Mouse (Mus musculus) frontal cortex, adult 2 months (tissue): ENCODE data around the gene Spata21. TPM values are rescaled to one million over a fixed set of nuclear protein-coding genes. Genes with fewer than 3 reads are reported as not detected.

Source experiments
- DNase-seq, 2 experiments: peaks; one replicate each; pipeline ENCODE4 v3.0.0; 2022; ENCODE audit warnings: low spot score in 1 of 2; ENCODE audit errors: extremely low spot score in 1 of 2
- polyA plus RNA-seq: library from polyadenylated mRNA; depleted of rRNA; stranded (reverse); fragments of >200 nt; gene quantifications from 2 replicates; pipeline ENCODE4 v1.2.3, GENCODE M21; 2012; rRNA removed

Gene Spata21
- polyA plus RNA-seq = 0.36 and 0.50 TPM in 2 replicates

DNA sequence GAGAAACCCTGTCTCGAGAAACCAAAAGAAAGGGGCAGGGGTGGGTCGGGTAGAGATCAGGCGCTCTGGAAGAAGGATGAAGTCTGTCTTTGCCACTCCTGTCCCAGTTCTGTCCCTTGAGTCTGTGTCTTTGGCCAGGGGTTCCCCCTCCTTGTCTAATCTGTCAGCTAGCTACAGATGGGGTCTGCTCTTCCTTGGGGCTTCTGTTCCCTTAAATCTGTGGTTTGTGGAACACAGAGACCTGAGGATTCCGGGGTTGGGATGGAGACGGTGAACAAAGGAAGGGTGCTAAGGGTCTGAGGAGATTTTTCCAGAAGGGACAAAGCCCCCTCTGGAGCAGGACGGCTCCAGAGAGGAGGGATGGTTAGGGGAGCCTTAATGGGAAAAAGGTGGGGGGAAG is at the start of gene Spata21:
TSS of gene Spata21 (plus strand) at position 301 of the 400 bp plus-strand sequence.
- no peak for DNase-seq

DNA sequence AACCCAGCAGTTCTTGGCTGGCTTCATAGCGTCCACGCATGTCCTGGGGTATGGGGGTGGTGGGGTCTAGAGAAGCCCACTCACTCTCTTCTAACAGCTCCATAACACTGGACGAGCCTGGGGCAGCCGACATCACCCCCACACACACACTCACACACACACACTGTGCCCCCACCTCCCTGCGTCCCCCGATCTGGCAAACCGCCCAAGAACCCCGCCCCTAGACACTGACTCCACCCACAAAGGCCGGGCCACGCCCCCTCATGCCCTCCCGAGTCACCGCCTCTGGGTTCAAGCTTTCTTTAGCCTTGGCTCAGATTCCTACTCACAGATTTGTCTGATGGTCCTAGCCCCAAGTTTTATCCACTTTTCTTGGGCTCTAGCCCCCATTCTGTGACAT is 47.0 kb upstream of the Spata21 start:
- no peak for DNase-seq

DNA sequence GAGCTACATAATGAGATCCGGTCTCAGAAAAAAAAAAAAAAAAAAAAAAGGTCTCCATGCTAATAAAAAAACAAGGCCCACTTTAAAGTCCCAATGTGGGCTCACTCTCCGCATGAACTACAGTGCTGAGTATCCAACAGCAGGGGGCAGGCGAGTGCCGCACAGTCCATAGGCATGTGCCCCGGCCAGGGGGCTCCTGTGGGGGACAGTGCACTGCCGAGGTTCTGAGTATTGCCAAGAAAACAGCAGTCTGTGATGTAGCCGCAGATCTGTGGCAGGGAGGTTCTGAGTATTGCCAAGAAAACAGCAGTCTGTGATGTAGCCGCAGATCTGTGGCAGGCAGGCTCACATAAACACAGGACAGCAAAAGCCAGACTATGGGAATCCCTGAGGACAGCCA is 43.3 kb upstream of the Spata21 start:
- peak in 1 of 2 experiments; percentile 66 for DNase-seq

DNA sequence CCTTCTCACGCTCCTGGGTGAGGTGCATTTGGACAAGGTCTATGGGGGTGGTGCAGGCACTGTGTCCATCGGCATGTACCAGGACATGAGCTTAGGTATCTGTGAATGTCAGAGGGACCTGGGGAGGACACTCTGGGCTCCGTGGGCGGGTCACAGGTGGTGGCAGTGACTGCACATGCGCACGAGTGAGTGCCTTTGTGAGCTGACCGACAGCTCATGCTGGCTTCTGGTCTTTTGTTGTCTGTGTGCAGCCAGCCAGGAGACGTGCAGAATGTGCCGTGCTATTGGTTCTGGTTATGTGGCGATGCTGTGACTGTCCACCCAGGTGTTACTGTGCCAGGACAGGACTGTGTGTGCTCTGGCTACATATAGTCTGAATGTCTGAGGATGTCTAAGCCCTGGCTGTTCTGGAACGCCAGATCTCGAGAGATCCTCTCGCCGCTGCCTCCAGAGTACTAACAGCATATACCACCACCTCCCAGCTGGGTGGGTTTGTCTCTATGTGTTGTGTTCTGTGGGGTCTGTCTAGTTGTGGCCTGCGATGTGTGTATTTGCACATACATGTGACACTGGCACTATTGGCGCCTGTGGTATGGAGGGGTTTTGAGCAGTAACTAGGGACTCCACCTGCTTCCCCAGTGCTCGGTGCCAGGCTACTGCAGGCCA is 39.2 kb upstream of the Spata21 start:
- DNase-seq = no peak

DNA sequence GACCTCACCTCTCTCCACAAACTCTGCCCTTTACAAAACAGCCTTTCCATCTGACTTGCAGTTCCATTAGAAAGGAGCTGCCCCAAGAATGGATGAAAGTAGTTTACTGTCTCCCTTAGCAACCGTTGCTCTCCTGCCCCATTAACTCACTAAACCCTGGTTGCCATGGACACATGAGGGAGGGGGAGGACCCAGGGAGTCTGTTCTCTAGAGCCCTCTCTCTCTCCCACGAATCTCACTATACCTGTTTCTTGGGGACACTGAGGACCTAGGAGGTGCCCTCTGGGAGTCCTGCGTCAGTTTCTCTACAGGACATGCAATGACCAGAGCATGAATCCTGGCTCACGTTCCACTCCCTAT is 38.7 kb upstream of the Spata21 start:
- DNase-seq = peak in 1 of 2 experiments; percentile 71

DNA sequence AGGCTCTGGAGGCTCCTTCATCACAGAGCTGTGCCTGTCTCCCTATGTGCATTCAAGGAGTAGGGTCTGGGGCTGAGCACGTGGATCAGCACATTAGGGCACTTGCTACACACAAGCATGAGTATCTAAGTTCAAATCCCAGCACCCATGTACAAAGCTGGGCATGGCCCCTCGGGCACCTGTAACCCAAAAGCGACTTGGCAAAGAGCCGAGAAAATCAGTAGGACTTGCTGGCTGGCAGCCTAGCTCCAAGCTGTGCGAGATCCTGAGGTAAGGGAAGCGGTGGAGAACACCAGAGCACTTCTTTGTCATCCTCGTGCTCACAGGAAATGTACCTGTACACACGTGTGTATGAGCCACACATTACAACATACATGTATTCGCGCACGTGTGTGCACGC is 35.7 kb upstream of the Spata21 start:
- no peak for DNase-seq

DNA sequence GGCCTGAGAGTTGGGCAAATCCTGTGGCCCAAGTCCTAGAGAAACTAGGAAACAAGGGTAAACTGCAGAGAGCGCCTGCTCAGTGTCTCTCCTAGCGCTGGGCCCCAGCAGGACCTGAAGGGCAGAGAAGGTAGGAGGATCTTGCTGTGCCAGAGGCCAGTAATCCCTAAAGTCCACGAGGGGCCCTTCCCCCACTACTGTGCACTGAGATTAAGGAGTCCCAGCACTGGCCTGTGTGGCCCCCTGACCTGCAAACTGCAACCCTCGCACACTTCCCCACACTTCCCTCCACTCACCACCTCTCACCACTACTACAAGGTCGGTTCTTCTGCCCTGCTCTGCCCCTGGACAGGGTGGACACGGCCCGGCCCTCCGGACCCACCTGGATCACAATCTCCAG is 35.0 kb upstream of the Spata21 start:
- no peak for DNase-seq

DNA sequence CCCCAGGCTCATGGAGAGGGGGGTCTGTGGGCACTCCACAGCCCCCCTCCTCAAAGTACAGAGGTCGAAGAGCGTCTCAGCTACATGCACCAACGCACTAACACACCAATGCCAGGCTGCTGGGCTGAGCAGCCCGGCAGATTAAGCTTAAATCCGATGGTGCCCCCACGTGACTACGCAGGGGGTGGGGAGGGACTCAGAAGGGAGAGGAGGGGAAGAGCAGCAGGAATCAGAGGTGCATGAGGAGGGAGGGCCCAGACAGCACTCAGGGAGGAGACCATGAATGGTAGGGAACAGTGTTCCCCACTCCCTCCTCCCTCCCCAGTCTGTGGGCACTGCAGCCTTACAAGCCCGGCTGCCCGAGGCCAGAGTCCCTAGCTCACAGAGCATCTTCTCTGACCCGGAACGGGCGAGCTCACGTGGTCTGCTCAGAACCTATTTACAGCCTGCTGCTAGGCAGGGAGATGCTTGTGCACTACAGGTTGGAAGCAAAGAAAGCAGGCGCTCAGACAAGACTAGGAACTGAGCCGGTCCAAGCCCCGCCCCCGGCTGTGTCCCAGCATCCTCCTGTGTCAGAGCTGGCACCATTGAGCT is 34.5 kb upstream of the Spata21 start:
- peak; percentile 78 to 83 for DNase-seq

DNA sequence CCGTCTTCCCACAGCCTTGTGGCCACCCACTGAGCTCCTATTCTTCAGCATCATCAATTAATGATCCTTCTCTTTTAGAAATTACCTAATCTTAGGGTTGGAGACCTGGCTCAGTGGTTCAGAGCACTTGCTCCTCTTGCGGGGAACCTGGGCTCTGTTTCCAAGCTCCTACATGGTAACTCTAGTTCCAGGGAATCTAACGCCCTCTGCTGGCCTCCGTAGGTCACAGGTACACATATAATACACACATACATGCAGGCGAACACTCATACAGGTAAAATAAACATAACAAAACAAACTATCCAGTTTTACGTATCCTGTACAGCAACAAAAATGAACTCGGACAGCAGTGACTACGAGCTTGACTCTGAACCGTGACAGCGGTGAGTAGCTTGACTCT is 31.2 kb upstream of the Spata21 start:
- DNase-seq = no peak

DNA sequence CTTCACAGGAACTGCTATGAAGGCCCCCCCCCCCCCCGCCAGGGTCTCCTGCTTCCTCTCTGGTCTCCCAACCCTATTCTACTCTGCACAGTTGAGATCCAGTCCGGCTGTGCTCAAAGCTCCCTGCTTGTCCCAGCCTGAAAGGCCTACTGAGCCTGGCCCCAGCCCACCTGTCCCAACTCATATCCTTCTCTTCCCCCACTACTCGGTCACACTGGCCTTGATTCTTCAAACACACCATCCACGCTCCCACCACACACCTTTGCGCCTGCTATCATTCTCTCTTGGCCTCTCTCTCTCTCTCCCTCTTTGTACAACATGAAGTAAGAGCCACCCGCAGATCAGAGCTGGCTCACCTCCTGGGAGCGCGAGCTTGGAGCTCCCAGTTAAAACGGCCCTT is 29.3 kb upstream of the Spata21 start:
- DNase-seq = no peak

DNA sequence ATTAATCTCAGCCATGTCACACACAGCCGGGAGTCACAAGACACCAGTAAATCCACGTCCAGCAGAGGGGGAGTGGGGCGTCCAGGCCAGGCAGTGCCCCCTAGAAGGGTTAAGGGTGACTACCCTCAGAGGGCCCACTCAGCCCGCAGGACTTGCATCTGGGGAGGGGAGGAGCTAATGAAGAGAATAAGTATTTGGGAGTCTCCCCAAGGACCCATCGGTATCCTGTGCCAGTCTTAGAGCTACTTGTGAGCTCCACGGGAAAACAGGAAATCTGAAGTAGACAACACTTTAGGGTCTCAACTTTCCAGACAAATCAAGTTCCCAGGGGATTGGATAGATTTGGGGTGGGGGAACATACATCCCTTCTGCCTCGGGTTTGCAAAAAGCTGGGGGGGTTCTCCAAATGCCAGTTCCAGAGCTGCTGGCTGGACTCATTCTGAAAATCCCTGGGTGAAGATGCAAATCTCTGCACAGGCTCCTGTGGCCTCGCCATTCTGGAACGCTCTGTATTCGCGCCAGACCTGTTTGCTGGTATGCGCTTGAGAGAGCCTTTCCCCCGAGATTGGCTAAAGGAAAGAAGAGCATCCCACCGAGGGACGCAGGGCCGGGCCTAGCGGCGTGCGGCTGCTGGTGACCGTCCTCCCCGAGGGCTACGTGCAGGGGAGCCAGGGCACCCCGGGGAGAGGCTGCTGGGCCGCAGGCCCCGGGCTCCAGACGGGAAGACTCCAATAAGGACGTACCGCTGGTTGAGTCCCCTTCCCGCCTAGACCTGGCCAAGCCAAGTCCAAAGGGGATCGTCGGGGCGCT is 28.3 kb upstream of the Spata21 start:
- DNase-seq = no peak

DNA sequence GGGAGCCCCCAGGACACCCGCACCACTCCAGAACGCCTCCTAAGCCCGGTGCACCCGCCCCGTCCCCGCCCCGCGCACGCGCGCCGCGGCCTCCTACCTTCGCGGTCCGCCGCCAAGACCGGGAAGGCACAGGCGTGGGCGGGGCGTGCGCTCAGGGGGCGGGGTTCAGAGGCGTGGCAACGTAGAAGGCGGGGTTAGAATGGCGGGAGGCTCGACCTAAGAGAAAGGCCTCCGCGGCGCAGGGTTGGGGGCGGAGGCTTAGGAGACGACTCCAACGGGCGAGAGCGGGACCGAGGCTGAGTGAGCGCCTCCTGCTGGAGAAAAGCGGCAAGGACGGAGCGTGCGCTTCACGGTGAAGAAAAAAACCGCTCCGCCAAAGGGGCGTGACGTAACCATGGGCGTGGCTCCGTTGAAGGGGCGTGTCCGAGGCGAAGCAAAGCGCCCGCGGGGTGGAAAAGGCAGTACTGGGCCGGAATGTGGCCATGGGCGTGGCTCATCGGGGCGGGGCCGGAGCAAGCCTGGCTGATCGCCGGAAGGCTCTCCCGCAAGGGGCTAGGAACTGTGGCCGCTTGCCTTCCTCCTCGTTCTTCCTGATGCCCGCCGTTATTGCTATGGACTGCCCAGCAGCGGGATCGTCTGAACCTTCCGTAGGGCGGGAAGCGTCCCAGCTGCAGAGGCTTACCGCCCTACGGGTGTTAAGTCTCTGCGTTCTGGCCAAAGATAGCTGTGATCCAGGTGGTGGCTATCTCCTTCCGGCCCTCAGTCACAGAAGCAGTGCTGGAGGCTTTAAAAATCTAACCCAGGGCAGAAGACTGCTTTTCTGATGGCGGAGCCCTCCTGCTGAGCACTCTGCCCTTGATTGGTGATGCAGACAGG is 27.5 kb upstream of the Spata21 start, which contains the start of gene Crocc:
TSS of gene Crocc (minus strand) at position 125 of the 876 bp plus-strand sequence.
- peak; percentile 93 to 99 for DNase-seq

DNA sequence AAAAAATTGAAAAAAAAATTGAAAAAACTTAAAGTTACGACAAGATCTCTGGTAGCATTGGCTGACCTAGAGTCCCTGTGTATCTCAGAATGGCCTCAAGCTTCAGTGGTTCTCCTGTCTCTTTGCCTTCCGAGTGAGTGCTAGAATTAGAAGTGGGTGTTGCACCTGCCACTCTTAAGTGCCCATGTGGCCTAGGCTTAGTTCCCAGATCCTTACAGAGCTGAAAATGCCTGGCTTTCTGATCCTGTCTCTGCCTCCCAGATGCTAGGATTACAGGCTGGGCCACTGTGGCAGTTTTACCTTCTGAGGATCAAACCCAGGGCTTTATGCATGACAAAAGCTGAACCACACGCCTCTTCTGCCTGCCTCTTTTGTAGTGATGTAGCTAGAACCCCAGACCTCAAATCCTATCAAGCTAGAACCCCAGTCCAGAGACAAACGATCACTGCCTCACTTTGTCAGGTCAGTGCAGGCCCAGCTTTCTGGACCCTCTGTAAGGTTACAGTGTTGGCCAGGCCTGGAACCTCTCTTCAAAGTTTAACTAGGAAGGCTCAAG is 24.0 kb upstream of the Spata21 start:
- DNase-seq = no peak

DNA sequence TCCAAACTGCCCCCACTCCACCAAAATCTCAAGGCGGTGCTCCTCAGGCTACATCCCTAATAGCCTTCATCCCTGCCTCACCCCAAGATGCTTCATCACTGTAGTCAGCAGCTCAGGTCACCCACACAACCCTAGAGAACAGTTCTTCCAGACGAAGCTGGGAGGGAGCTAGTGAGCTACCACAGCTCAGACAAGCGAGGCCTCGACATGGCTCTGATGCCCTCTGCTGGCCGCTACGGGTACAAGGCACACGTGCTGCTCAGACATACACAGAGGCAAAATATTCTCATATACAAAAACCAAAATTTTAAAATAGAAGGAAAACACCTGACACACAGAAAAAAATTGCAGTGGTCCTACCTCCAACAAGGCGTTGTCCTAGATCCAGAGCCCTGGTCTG is 23.0 kb upstream of the Spata21 start:
- peak; percentile 80 to 92 for DNase-seq

DNA sequence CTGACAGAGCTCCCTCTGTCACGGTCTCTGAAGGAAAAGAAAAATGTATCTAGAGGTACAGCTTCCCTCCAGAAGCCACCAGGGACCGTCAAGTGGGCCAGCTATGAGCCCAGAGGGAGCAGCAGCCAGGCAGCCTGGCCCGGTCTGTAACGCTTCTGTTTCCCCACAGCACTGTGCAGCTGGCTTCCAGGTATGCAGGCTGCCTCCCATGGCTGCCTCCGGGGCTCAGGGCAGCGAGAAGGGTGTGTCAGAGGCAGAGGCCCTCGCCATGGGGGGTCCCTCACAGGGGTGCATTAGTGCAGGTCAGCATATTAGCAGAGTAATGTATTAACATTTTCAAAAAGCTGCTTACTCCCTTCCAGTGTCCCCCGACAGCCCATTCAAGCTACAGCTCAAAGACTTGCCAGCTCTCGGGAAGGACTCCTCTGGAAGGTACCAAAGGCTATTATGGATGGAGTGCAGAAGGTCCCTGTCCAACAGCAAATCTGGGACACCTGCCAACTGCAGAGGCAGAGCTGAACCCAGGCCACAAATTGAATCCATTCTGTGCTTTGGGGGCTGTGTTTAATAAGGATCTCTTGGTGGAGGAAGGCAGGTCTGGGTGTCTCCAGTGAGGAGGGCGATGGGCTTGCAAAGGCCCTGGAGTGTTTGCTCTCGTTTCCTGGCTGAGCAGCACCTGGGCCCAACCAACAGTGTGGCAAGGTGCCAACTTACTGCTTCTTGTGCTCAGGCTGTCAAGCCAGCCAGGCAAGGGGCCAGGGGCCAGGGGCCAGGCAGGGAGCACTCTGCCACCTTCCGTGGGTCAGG is 21.2 kb upstream of the Spata21 start:
- DNase-seq = no peak

DNA sequence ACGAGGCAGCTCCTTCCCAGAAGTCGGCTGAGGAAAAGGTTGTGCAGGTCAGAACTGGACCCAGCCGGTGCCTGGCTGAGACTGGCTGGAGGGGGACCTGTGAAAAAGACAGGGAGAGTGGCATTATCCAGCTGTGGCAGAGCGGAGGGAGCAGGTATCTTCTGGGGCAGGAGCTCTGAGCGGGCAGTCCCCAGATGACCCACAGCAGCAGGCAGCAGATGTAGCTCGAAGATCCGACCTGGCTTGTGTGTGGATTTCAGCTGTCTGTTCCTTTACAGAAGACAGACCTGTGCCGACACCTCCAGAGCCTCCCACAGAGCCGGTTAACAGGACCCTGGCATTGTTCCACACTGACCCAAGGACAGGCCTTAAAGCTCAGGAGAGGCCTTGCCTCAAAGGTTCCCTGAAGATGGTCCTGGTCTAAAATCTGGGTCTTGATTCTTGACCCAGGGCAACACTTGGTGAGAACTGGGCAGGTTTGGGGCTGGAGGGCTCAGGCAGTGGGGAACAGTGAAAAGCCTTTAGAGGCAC is 20.6 kb upstream of the Spata21 start:
- DNase-seq = no peak

DNA sequence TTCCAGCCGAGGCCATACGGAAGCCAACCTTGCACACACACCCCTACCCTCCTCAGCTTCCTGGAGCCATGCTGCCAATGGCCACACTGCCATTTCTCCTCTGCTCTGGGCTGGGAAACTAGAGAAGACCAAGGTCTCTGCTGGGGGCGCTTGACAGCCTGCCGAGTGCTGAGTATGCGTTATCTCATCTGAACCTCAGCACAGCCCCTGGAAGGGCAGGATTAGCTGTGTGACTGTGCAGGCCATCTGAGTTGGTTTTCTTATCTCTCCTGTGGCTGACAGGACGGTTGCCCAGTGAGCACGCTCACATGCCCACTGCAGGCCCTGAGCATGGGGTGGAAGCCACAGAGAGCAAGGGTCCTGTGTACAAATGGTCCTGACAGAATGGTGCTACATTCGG is 19.5 kb upstream of the Spata21 start:
- DNase-seq = no peak

DNA sequence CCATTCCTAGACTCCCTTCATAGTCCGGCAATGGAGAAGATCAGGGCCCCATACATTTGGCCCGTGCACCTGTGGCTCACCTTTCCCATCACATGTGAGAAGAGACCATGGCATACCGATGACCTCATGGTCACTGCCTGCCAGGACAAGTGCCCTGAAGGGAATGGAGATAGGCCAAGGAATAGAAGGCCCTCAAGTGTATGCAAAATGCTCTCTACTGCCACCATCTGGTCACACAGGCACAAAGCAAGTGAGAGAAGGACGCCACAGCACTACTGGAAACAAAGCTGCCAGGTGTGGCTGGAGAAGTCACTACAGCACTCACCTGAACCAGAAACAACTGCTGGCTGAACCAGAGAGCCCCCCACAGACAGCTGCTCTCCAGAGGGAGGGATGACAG is 18.4 kb upstream of the Spata21 start:
- DNase-seq = peak in 1 of 2 experiments; percentile 75

DNA sequence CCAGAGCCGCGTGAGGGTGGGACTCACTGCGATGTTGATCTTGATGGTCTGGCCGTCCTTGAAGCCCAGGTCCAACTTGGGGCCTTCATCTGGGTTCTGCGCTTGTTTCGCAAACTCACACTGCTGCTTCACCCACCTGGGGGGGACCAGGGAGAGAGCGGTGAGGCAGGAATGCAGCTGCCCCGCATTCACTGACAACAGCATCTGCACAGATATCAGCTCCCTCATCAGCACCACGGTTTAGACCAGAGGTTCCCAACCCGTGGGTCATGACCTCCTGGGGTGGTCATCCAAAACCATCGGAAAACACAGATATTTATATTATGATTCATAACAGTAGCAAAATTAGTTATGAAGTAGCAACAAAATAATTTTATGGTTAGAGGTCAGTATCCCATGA is 15.6 kb upstream of the Spata21 start:
- DNase-seq = peak in 1 of 2 experiments; percentile 0
